Mouse (Mus musculus) liver, postnatal 0 days (tissue): ENCODE measurements at regions not wholly inside any gene's neighbourhood (a gene's known extent, or its start where the extent isn't known, plus 50 kb on each side); places are given as distances from the start of the nearest gene placed in this dataset.

ENCODE experiments used
- CTCF ChIP-seq: sonication (generic); IDR thresholded peaks from 2 replicates; pipeline ENCODE4 v1.5.1; 2016; ENCODE audit warnings: antibody characterized with exemption, low read depth
- EP300 ChIP-seq: IDR thresholded peaks from 2 replicates; pipeline ENCODE4 v1.6.1; 2016; ENCODE audit warnings: antibody characterized with exemption, low read depth, mild to moderate bottlenecking

DNA sequence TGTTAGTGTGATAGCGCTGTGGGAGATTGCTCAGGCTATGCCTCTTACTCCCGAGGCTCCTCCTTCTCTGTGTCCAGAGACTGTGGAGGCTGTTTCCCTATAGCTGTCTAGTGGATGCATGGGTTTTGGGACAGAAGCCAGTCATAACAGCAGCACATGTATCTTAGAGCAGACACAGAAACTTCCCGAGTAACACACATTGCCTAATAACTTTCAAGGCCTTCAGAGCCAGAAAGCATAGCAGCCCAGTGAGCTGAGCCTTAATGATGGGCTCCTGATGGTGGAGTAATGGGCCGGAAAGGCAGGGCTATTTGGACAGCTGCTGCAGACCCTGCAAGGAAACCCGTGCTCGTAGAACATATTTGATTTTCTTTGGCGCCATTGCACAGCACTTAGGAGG is 288.6 kb downstream of the Glrx3 start:
- TF ChIP-seq CTCF (no peak), EP300 (no peak)
